Mouse (Mus musculus) heart, embryonic 16.5 days (tissue): ENCODE data around the gene Klk1b5. TPM values are rescaled to one million over a fixed set of nuclear protein-coding genes. Genes with fewer than 3 reads are reported as not detected.
"Not testable (repeated sequence)": the region's sequence is repeated elsewhere in the genome, so short reads cannot be mapped to it uniquely, and the experiment has no call there.

Experiments used
- ATAC-seq: fragments of 200-750 bp; cut with Nextera tagmentation; replicated peaks from 2 replicates; pipeline ENCODE4 v1.8.0; 2017; ENCODE audit warnings: moderate number of reproducible peaks; ENCODE audit not compliant: insufficient read depth, low FRiP score; ENCODE audit errors: extremely low read depth
- H3K27ac ChIP-seq: fragments of 300-500 bp; sonication (generic); 2 replicates; pipeline ENCODE4 v1.5.1; 2014; ENCODE audit warnings: mild to moderate bottlenecking, low read length, control low read depth, moderate library complexity
- H3K27me3 ChIP-seq: fragments of 300-500 bp; sonication (generic); 2 replicates; pipeline ENCODE4 v1.6.1; 2014; ENCODE audit warnings: low read length, mixed read lengths; ENCODE audit not compliant: control insufficient read depth, insufficient read depth
- H3K36me3 ChIP-seq: fragments of 300-500 bp; sonication (generic); 2 replicates; pipeline ENCODE4 v1.6.1; 2014; ENCODE audit not compliant: control insufficient read depth, insufficient read depth
- H3K4me1 ChIP-seq: fragments of 300-500 bp; sonication (generic); 2 replicates; pipeline ENCODE4 v1.6.1; 2014; ENCODE audit warnings: low read length, mixed read lengths; ENCODE audit not compliant: control insufficient read depth, insufficient read depth
- H3K4me2 ChIP-seq: fragments of 300-500 bp; sonication (generic); 2 replicates; pipeline ENCODE4 v1.6.1; 2014; ENCODE audit warnings: low read depth, mild to moderate bottlenecking, control low read depth, low read length
- H3K4me3 ChIP-seq: fragments of 300-500 bp; sonication (generic); 2 replicates; pipeline ENCODE4 v1.5.1; 2014; ENCODE audit warnings: mild to moderate bottlenecking, control low read depth, low read length
- H3K9ac ChIP-seq: fragments of 300-500 bp; sonication (generic); 2 replicates; pipeline ENCODE4 v1.6.1; 2014; ENCODE audit warnings: low read length, control low read depth
- H3K9me3 ChIP-seq: fragments of 300-500 bp; sonication (generic); replicated peaks from 2 replicates; pipeline ENCODE4 v1.6.1; 2016; ENCODE audit warnings: low read length; ENCODE audit not compliant: control insufficient read depth
- WGBS: fragments of 180-500 bp; shearing (Covaris S2); extraction: QIAGEN DNeasy Blood & Tissue Kit; methylation state at CpG from one replicate; pipeline ENCODE4 v1.1.7; 2014; 5-methylcytosine and 5-hydroxymethylcytosine counted together
- polyA plus RNA-seq: library from polyadenylated mRNA; unstranded; fragments of >200 nt; fragmentation: Nextera tagmentation; extraction: Ambion mirVana; gene quantifications from 2 replicates; pipeline ENCODE4 v1.2.1, GENCODE M21; 2015

The Klk1b5 gene
- polyA plus RNA-seq, 1 experiment from 2014 or later, result not detected

- no peak for ATAC-seq
- no peaks in the 10 kb centered on the region for H3K9me3 ChIP-seq
- no peaks in the 10 kb centered on the region for H3K27me3 ChIP-seq
- H3K9ac ChIP-seq, result peak overlapping the region; percentile 94
- H3K27ac ChIP-seq, result no peak overlapping the region
- peak overlapping the region; percentile 95 for H3K4me3 ChIP-seq
- H3K4me1 ChIP-seq, result peaks cover 18% of the 10 kb centered on the region
- peaks cover 27% of the 10 kb centered on the region for H3K36me3 ChIP-seq
- peak overlapping the region; percentile 91 for H3K4me2 ChIP-seq
- whole genome bisulfite sequencing, result 88% methylated on average over 2 of the region's 2 CpGs
These were observed 32.2 kb downstream of the Klk1b5 start for GRCm38 (mm10) chr7:44247971-44248370.

DNA sequence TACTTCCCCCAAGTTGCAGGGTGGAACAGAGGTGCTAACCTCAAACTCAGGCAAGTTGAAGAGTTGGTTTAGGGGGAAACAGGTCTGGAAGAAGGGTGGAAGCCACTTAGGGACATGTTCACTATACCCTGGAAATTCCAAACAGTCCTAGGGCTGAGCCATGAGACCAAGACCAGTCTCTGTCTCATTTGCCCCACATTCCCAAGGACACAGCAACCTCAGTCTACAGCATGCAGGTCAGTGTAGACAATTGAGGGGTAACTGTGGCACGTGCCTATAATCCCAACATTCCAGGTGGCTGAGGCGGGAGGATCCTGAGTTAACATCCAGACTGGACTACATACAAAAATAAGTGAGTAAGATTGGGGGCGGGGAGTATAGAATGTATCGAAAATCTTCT, 33.5 kb downstream of the Klk1b5 start:
- Histone ChIP-seq H3K9me3 (no peaks in the 10 kb centered on the region), H3K4me1 (peaks cover 18% of the 10 kb centered on the region)

GRCm38 (mm10) chr7:44250732-44251275, 35.1 kb downstream of the Klk1b5 start:
- H3K9me3 ChIP-seq, H3K9ac ChIP-seq, H3K4me2 ChIP-seq, H3K27me3 ChIP-seq, H3K4me3 ChIP-seq, H3K27ac ChIP-seq, ATAC-seq: not testable (repeated sequence)
- Histone ChIP-seq H3K36me3 (peaks cover 32% of the 10 kb centered on the region), H3K4me1 (peaks cover 18% of the 10 kb centered on the region)
- WGBS, result 87% methylated on average over 17 of the region's 17 CpGs

More for the DNA sequence above, 33.5 kb downstream of the Klk1b5 start:
- H3K4me3 ChIP-seq, result no peak overlapping the region
- ATAC-seq, result no peak
- WGBS, result 93% methylated on average over 4 of the region's 4 CpGs
- H3K4me2 ChIP-seq, result no peak overlapping the region
- H3K27me3 ChIP-seq, result no peaks in the 10 kb centered on the region
- no peak overlapping the region for H3K9ac ChIP-seq
- peaks cover 32% of the 10 kb centered on the region for H3K36me3 ChIP-seq
- no peak overlapping the region for H3K27ac ChIP-seq

- no peak for ATAC-seq
- Histone ChIP-seq H3K4me3 (no peak overlapping the region), H3K27ac (no peak overlapping the region), H3K4me2 (no peak overlapping the region), H3K36me3 (peaks cover 30% of the 10 kb centered on the region), H3K27me3 (no peaks in the 10 kb centered on the region), H3K4me1 (peaks cover 9% of the 10 kb centered on the region), H3K9me3 (no peaks in the 10 kb centered on the region), H3K9ac (no peak overlapping the region)
- 67% methylated on average over 15 of the region's 15 CpGs for WGBS
These were observed 37.4 kb downstream of the Klk1b5 start for GRCm38 (mm10) chr7:44253023-44253616.

DNA sequence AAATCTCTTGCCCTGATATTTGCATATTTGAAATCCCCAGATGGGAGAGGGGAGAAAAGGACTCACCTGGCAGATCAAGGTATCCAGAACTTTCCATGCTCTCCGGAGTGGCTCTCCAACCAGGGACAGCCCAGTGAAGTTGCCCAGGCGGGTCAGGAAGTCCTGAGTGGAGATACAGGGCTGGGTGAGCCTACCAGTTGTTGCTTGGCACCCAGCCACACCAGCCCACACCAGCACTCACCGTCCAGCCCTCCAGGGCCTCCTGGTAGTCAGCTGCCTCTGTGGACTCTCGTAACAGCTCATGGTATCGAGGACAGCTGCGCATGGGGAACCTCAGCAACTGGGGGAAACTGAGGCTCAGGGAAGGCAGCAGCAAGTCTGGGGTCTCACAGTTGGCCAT, 39.2 kb downstream of the Klk1b5 start:
- no peak overlapping the region for H3K4me3 ChIP-seq
- no peaks in the 10 kb centered on the region for H3K9me3 ChIP-seq
- H3K4me1 ChIP-seq, result peaks cover 5% of the 10 kb centered on the region; the same call in 1 of the 2 replicates
- no peak overlapping the region for H3K4me2 ChIP-seq
- 49% methylated on average over 6 of the region's 6 CpGs for WGBS
- no peak overlapping the region for H3K27ac ChIP-seq
- H3K36me3 ChIP-seq, result peaks cover 18% of the 10 kb centered on the region
- no peaks in the 10 kb centered on the region for H3K27me3 ChIP-seq
- no peak for ATAC-seq
- H3K9ac ChIP-seq, result no peak overlapping the region

DNA sequence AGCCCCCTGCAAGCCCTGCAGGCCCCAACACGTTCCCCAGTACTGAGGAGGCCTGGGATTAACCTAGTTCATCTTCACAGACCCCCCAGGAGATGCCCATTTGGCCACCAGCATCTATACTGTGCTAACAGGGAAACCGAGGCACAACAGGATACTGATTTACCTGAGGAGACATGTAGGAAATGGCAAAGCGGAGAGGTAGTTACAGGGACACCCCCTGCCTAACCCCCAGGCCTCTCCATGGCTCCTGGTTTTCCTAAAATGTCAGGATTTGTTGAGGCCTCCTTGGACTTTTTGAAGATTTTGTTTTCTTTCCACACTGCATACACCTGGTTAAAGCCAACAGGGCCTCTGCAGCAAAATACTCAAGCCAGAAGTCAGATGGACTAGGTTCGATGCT, 41.5 kb downstream of the Klk1b5 start, which contains the start of gene Acp4:
TSS of gene Acp4 (minus strand) at position 101 of the 400 bp plus-strand sequence.
- 70% methylated on average over 4 of the region's 4 CpGs for WGBS
- H3K9ac ChIP-seq, result no peak within 1 kb of the TSS
- H3K4me1 ChIP-seq, result peaks cover 5% of the 10 kb centered on the region; the same call in 1 of the 2 replicates
- no peaks in the 10 kb centered on the region for H3K9me3 ChIP-seq
- H3K27ac ChIP-seq, result no peak within 1 kb of the TSS
- H3K27me3 ChIP-seq, result peaks cover 7% of the 10 kb centered on the region; the same call in 1 of the 2 replicates
- ATAC-seq, result no peak
- H3K4me3 ChIP-seq, result no peak within 1 kb of the TSS
- H3K4me2 ChIP-seq, result no peak within 1 kb of the TSS
- peaks cover 11% of the 10 kb centered on the region; the same call in 1 of the 2 replicates for H3K36me3 ChIP-seq

- H3K4me1 ChIP-seq, result 0 out of 2 replicates have a peak, but pooled peaks cover 3% of the 10 kb centered on the region
- H3K4me2 ChIP-seq, result no peak overlapping the region
- H3K36me3 ChIP-seq, result no peaks in the 10 kb centered on the region
- no peaks in the 10 kb centered on the region for H3K9me3 ChIP-seq
- no peak overlapping the region for H3K27ac ChIP-seq
- WGBS, result 74% methylated on average over 6 of the region's 6 CpGs
- no peak for ATAC-seq
- peaks cover 23% of the 10 kb centered on the region for H3K27me3 ChIP-seq
- no peak overlapping the region for H3K4me3 ChIP-seq
- no peak overlapping the region for H3K9ac ChIP-seq
These were observed 44.7 kb downstream of the Klk1b5 start for GRCm38 (mm10) chr7:44260410-44260809.

DNA sequence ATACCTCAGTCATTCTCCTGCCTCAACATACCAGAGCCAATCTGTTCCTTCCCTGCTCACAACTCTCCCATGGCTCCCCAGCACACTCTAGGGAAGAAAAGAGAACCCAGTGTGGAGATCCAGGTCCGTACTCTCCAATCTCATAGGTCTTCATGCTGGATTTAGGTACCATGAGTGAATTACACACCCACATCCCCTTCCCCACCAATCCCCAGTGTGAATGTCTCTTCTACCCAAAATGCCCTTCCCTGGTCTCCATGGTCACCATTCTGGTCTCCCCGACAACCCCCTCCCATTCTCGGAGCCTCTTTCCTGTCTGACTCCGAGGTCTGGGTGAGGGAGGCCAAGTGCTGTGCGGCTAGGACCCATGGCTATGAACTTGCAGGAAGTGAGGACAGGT, 45.4 kb downstream of the Klk1b5 start, which contains the start of gene Gm15517:
TSS of gene Gm15517 (plus strand) at position 301 of the 400 bp plus-strand sequence.
- H3K9ac ChIP-seq, result no peak within 1 kb of the TSS
- no peaks in the 10 kb centered on the region for H3K36me3 ChIP-seq
- ATAC-seq, result no peak
- H3K4me2 ChIP-seq, result no peak within 1 kb of the TSS
- H3K27me3 ChIP-seq, result peaks cover 23% of the 10 kb centered on the region
- 0 out of 2 replicates have a peak, but pooled peaks cover 3% of the 10 kb centered on the region for H3K4me1 ChIP-seq
- no peak within 1 kb of the TSS for H3K27ac ChIP-seq
- H3K4me3 ChIP-seq, result no peak within 1 kb of the TSS
- no peaks in the 10 kb centered on the region for H3K9me3 ChIP-seq
- 43% methylated on average over 5 of the region's 5 CpGs for WGBS
